Mouse (Mus musculus): ENCODE data around the gene Zfp609. TPM values are rescaled to one million over a fixed set of nuclear protein-coding genes. Genes with fewer than 3 reads are reported as not detected.

Gene Zfp609
- polyA plus RNA-seq, 1 experiment = 10.4 TPM

DNA sequence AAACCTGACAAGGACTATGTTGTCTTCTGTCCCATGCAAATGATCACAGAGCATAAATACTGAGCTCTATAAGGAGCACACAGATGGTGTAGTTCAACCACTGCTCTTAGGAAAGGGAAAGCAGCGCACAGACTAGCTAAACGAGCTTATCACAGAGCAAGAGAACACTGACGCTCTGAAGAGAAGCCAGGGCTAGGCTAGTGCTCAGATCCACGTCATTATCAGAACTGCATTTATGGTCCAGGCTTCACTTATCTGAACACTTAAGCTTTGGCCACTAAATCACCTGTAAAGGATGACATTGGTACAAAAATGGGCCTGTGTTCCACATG, 102.1 kb downstream of the Zfp609 start:
- TF ChIP-seq POLR2A (IDR thresholded peaks at IDR 0.05; ENCODE audit: control insufficient read depth, low read depth, low read length) (no peak), CTCF (IDR thresholded peaks at IDR 0.05; ENCODE audit: control insufficient read depth, insufficient read depth, insufficient replicate concordance, low read depth, low read length) (no peak)
- Histone ChIP-seq H3K27me3 (ENCODE audit: control insufficient read depth, insufficient read depth, low read length) (no peaks in the 10 kb centered on the region), H3K27ac (ENCODE audit: control insufficient read depth, insufficient read depth, low read depth, low read length) (no peak overlapping the region), H3K4me3 (ENCODE audit: control insufficient read depth, low read depth, low read length) (no peak overlapping the region), H3K36me3 (ENCODE audit: control insufficient read depth, insufficient read depth, low read length) (no peaks in the 10 kb centered on the region), H3K4me1 (ENCODE audit: control insufficient read depth, insufficient read depth, low read length) (no peaks in the 10 kb centered on the region)

DNA sequence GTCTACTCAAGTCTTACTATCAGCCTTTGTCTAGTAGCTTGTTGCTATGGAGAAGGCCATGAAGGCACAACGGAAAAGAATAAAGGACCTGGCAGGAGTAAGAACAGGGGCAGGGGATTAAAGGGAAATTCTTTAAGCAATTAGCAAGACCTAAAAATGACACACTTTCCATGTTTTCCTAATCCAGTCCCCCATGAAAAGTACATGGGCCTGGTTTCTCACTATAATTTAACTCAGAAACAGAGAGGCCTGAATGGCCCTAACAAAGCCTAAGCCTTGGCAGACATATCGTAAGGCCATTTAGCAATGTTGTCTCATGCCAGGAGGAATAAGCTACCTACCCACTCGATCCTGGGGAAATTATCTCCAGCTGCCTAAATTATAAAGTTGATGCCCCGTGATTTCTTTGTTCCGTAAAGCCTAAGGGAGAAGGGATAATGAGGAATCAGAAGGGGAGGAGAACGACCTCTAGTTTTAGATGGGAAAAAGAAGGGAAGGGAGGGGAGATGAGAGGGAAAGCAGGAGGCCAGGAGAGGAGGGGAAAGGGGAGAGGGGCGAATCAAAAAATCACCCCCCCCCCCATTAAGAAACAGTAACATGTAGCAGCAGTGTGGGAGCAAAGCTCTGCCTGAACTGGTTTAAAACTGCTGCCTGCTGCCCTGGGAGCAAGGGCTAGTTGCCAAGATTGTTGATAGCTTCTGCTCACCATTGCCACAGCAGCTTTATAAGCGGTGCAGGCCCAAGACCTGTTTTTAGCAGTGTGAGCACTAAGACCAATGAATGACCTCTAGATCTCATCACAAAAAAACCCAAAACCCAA, 102.7 kb downstream of the Zfp609 start:
- Histone ChIP-seq H3K36me3 (ENCODE audit: control insufficient read depth, insufficient read depth, low read length) (no peaks in the 10 kb centered on the region), H3K27ac (ENCODE audit: control insufficient read depth, insufficient read depth, low read depth, low read length) (no peak overlapping the region; the same call in 1 of the 2 replicates), H3K4me1 (ENCODE audit: control insufficient read depth, insufficient read depth, low read length) (no peaks in the 10 kb centered on the region), H3K4me3 (ENCODE audit: control insufficient read depth, low read depth, low read length) (no peak overlapping the region), H3K27me3 (ENCODE audit: control insufficient read depth, insufficient read depth, low read length) (no peaks in the 10 kb centered on the region)
- TF ChIP-seq CTCF (IDR thresholded peaks at IDR 0.05; ENCODE audit: control insufficient read depth, insufficient read depth, insufficient replicate concordance, low read depth, low read length) (no peak), POLR2A (IDR thresholded peaks at IDR 0.05; ENCODE audit: control insufficient read depth, low read depth, low read length) (no peak)

DNA sequence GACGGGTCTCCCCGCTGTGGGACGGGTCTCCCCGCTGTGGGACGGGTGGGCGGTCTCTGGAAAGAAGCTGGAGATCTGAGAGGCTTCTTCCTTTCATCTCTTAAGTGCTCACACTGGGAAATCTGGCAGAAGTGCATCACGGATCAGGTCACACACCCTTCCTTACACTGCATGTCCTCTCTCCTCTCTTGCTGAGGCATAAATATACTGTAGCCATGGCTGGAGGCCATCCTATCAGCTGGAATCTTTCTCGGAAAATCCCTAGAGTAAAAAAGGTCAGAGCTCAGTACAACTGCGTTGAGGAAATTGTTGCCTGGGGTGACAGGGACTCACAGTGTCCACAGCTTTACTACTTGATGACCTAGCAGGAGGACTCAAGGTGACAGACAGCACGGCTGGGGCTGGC, 106.2 kb downstream of the Zfp609 start:
- H3K4me1 ChIP-seq (ENCODE audit: control insufficient read depth, insufficient read depth, low read length) = no peaks in the 10 kb centered on the region
- H3K36me3 ChIP-seq (ENCODE audit: control insufficient read depth, insufficient read depth, low read length) = no peaks in the 10 kb centered on the region
- H3K4me3 ChIP-seq (ENCODE audit: control insufficient read depth, low read depth, low read length) = no peak overlapping the region
- TF ChIP-seq POLR2A (IDR thresholded peaks at IDR 0.05; ENCODE audit: control insufficient read depth, low read depth, low read length) = no peak
- TF ChIP-seq CTCF (IDR thresholded peaks at IDR 0.05; ENCODE audit: control insufficient read depth, insufficient read depth, insufficient replicate concordance, low read depth, low read length) = no peak
- no peak overlapping the region for H3K27ac ChIP-seq (ENCODE audit: control insufficient read depth, insufficient read depth, low read depth, low read length)
- no peaks in the 10 kb centered on the region for H3K27me3 ChIP-seq (ENCODE audit: control insufficient read depth, insufficient read depth, low read length)

DNA sequence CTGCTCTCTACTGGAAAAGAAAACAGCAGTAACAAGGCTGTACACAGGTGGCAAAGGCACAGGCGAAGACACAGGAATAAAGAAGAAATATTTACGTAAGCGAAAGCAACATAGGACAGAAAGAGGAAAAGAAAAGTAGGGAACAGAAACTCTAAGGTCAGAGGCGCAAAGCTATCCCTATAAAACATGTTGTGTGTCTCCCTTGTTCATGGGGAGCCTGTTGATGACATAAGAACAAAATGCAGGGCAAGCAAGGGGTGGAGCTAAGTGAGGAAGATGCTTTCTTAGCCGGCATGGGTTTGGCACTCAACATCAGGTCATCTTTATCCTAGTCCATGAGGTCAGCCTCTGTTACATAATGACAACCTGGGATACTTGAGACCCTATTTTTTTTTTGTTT, 109.2 kb downstream of the Zfp609 start:
- Histone ChIP-seq H3K27ac (ENCODE audit: control insufficient read depth, insufficient read depth, low read depth, low read length) (no peak overlapping the region), H3K27me3 (ENCODE audit: control insufficient read depth, insufficient read depth, low read length) (no peaks in the 10 kb centered on the region), H3K36me3 (ENCODE audit: control insufficient read depth, insufficient read depth, low read length) (no peaks in the 10 kb centered on the region), H3K4me3 (ENCODE audit: control insufficient read depth, low read depth, low read length) (no peak overlapping the region), H3K4me1 (ENCODE audit: control insufficient read depth, insufficient read depth, low read length) (no peaks in the 10 kb centered on the region)
- TF ChIP-seq POLR2A (IDR thresholded peaks at IDR 0.05; ENCODE audit: control insufficient read depth, low read depth, low read length) (no peak), CTCF (IDR thresholded peaks at IDR 0.05; ENCODE audit: control insufficient read depth, insufficient read depth, insufficient replicate concordance, low read depth, low read length) (no peak)

DNA sequence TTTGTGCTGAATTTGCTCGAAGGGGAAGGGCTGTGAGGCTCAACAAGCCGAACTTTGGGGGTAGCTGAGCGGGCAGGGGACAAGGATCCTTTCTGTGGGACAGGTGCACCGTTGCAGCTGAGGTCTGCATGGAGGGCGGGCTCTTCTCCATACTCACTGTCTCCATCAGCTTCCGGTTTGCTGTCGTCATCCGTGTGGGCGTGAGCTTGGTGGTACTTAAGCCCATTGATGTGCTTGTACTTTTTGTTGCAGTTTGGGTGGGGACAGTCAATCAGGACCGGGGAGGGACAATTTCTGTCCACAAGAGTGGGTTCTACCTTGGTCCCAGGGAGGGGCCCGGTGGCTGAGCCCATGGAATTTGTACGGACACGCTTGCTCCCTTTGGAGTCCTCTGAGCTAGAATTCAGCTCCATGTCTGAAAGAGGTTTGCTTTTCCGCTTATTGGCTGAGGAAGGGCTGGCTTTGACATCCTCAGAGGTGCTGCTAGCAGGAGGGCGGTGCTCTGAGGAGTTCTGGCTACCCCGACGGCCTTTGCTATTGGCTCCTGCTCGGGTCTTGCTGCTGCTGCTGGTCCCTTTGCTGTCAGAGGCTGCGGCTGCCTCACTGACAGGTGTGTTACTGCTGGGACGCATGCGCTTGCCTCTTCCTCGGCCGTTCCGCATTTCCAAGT, 123.3 kb downstream of the Zfp609 start:
- Histone ChIP-seq H3K27me3 (ENCODE audit: control insufficient read depth, insufficient read depth, low read length) (no peaks in the 10 kb centered on the region), H3K4me3 (ENCODE audit: control insufficient read depth, low read depth, low read length) (no peak overlapping the region), H3K27ac (ENCODE audit: control insufficient read depth, insufficient read depth, low read depth, low read length) (no peak overlapping the region), H3K4me1 (ENCODE audit: control insufficient read depth, insufficient read depth, low read length) (no peaks in the 10 kb centered on the region), H3K36me3 (ENCODE audit: control insufficient read depth, insufficient read depth, low read length) (peaks cover 3% of the 10 kb centered on the region)
- TF ChIP-seq POLR2A (IDR thresholded peaks at IDR 0.05; ENCODE audit: control insufficient read depth, low read depth, low read length) = no peak
- no peak for TF ChIP-seq CTCF (IDR thresholded peaks at IDR 0.05; ENCODE audit: control insufficient read depth, insufficient read depth, insufficient replicate concordance, low read depth, low read length)

DNA sequence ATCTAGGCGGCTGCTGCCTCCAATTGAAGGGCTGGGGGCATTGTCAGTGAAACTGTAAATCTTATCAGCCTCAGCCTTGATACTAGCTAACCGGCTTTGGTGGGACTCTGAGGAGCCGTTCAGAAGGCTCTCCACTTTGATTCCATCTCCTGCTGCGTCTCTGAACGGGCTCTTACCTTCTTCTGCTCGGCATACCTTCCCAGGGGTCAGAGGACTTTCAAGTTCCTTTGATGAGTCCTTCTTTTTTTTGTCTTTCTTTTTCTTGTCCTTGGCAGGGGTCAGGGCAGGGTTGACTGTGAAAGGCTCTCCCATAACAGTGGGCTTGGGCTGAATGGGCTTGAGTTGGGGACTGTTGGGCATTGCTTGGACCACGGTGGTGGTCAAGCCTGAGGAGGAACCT, 124.1 kb downstream of the Zfp609 start:
- no peaks in the 10 kb centered on the region for H3K4me1 ChIP-seq (ENCODE audit: control insufficient read depth, insufficient read depth, low read length)

DNA sequence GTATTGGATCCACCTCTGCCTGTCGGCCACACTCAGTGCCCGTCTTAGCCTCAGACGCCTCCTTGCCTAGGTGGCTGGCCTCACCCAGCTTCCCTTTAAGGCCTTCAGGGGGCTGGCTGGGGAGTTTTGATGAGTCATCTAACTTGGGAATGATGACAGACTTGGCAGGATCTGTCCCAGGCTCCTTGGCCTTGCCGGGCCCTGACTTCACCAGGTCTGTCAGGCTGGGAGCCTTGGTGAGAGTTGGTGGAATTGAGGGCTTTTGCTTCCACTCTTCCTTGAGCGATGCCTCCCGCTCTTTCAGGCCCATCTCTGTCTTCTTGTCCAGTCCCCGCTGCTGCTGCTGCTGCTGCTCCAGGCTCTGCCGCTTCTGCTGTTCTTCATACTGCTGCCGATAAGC, 125.1 kb downstream of the Zfp609 start:
- Histone ChIP-seq H3K4me3 (ENCODE audit: control insufficient read depth, low read depth, low read length) (no peak overlapping the region), H3K27ac (ENCODE audit: control insufficient read depth, insufficient read depth, low read depth, low read length) (no peak overlapping the region), H3K4me1 (ENCODE audit: control insufficient read depth, insufficient read depth, low read length) (no peaks in the 10 kb centered on the region), H3K27me3 (ENCODE audit: control insufficient read depth, insufficient read depth, low read length) (no peaks in the 10 kb centered on the region), H3K36me3 (ENCODE audit: control insufficient read depth, insufficient read depth, low read length) (peaks cover 3% of the 10 kb centered on the region)
- TF ChIP-seq CTCF (IDR thresholded peaks at IDR 0.05; ENCODE audit: control insufficient read depth, insufficient read depth, insufficient replicate concordance, low read depth, low read length) = no peak
- no peak for TF ChIP-seq POLR2A (IDR thresholded peaks at IDR 0.05; ENCODE audit: control insufficient read depth, low read depth, low read length)

More for the DNA sequence above, 124.1 kb downstream of the Zfp609 start:
- no peak for TF ChIP-seq CTCF (IDR thresholded peaks at IDR 0.05; ENCODE audit: control insufficient read depth, insufficient read depth, insufficient replicate concordance, low read depth, low read length)
- no peak for TF ChIP-seq POLR2A (IDR thresholded peaks at IDR 0.05; ENCODE audit: control insufficient read depth, low read depth, low read length)
- Histone ChIP-seq H3K27me3 (ENCODE audit: control insufficient read depth, insufficient read depth, low read length) (no peaks in the 10 kb centered on the region), H3K27ac (ENCODE audit: control insufficient read depth, insufficient read depth, low read depth, low read length) (no peak overlapping the region), H3K4me3 (ENCODE audit: control insufficient read depth, low read depth, low read length) (no peak overlapping the region), H3K36me3 (ENCODE audit: control insufficient read depth, insufficient read depth, low read length) (peaks cover 3% of the 10 kb centered on the region)

All from testis, adult 2 months (tissue).